Mouse (Mus musculus) limb, embryonic 15.5 days (tissue): ENCODE measurements at regions not wholly inside any gene's neighbourhood (a gene's known extent, or its start where the extent isn't known, plus 50 kb on each side); places are given as distances from the start of the nearest gene placed in this dataset.

Experiments used
- ATAC-seq: fragments of 200-750 bp; cut with Nextera tagmentation; 2 replicates; pipeline ENCODE4 v1.8.0; 2017; ENCODE audit warnings: low read depth, moderate TSS enrichment; ENCODE audit not compliant: insufficient number of reproducible peaks, low FRiP score, low TSS enrichment
- H3K27ac ChIP-seq: fragments of 300-500 bp; sonication (generic); 2 replicates; pipeline ENCODE4 v1.5.1; 2015; ENCODE audit warnings: moderate library complexity, mild to moderate bottlenecking, inconsistent platforms
- H3K27me3 ChIP-seq: fragments of 300-500 bp; sonication (generic); 2 replicates; pipeline ENCODE4 v1.6.1; 2015; ENCODE audit warnings: inconsistent platforms
- H3K36me3 ChIP-seq: fragments of 300-500 bp; sonication (generic); 2 replicates; pipeline ENCODE4 v1.6.1; 2015; ENCODE audit warnings: inconsistent platforms
- H3K4me1 ChIP-seq: fragments of 300-500 bp; sonication (generic); 2 replicates; pipeline ENCODE4 v1.6.1; 2015; ENCODE audit warnings: inconsistent platforms
- H3K4me2 ChIP-seq: fragments of 300-500 bp; sonication (generic); 2 replicates; pipeline ENCODE4 v1.6.1; 2015; ENCODE audit warnings: mild to moderate bottlenecking, inconsistent platforms
- H3K4me3 ChIP-seq: fragments of 300-500 bp; sonication (generic); 2 replicates; pipeline ENCODE4 v1.5.1; 2015; ENCODE audit warnings: mild to moderate bottlenecking, inconsistent platforms
- H3K9ac ChIP-seq: fragments of 300-500 bp; sonication (generic); 2 replicates; pipeline ENCODE4 v1.6.1; 2015; ENCODE audit warnings: inconsistent platforms
- H3K9me3 ChIP-seq: fragments of 300-500 bp; sonication (generic); 2 replicates; pipeline ENCODE4 v1.6.1; 2016; ENCODE audit warnings: inconsistent platforms
- WGBS: fragments of 180-500 bp; shearing (Covaris S2); methylation state at CpG from one replicate; pipeline ENCODE4 v1.1.7; 2015; 5-methylcytosine and 5-hydroxymethylcytosine counted together

DNA sequence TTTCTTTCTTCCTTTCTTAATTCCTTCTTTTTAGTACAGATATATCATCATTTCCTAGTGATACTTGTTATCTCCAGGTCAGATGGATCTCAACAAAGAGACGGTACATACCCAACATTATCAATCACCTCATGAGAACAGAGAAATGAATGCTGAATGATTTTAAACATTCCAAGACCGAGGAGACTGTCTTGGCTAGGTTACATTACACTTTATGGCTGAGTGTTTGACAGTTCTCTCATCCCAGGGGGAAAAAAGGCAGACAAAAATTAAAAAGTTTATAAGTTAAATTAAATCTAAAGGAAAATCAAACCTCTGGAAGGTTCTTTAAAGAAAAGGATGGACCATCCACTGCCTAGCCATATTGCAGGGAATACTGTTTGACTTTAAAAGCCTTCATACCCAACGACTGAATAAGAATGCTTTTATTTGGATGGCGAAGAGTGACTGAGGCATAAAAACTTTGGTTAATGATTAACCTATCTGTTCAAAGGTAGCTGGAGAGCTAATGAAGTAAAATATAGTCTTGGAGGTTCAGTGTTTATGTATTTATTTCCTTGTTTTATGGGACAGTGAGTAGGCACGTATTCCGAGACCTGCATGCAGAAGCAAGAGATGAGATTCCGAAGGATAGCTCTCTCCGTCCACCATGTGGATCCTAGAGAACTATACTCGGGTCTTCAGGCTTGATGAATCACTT is 88.4 kb upstream of the Cblb start:
- H3K4me2 ChIP-seq: no peak overlapping the region
- no peak overlapping the region for H3K4me3 ChIP-seq
- no peaks in the 10 kb centered on the region for H3K36me3 ChIP-seq
- ATAC-seq: no peak
- H3K4me1 ChIP-seq: no peaks in the 10 kb centered on the region
- no peak overlapping the region for H3K27ac ChIP-seq
- 85% methylated on average over 9 of the region's 9 CpGs for whole genome bisulfite sequencing
- H3K9ac ChIP-seq: no peak overlapping the region
- H3K9me3 ChIP-seq: no peaks in the 10 kb centered on the region
- no peaks in the 10 kb centered on the region for H3K27me3 ChIP-seq

DNA sequence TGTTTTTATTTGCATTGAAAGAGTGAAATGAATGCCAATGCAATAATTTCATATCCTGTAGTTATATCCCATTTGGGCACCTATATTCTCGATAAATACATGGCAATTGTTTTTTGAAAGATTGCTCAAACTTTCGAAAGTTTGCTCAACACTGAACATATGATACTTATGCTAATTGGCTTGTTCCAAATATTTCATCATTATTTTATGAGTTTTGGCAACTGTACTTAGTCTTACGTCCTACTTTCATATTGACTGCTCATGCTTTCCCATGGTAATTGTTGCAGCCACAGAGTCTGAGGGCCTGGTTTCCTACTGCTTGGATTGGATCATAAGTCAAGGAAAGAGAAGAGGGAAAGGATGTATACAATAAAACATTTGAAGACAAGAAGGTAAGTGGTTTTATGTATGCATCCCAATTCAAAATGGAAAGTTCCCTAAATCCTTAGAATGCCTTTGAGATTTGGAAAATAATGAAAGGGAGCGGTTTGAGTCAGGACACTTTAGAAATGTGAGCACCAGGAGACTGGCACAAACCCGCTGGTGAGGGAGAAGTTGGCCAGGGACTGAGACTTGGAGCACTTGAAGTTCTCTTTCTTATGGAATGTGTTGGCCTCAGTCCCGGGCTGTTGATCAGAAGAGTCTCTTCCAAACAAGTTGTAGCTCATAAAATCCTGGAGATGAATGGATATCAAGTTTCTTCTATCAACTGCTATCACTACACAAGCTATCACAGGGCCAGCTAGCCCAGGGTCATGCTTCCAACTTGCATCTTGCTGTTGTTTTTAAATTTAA is 63.8 kb upstream of the Cblb start:
- Histone ChIP-seq H3K27me3 (no peaks in the 10 kb centered on the region), H3K9ac (no peak overlapping the region), H3K4me3 (no peak overlapping the region), H3K36me3 (no peaks in the 10 kb centered on the region), H3K4me2 (no peak overlapping the region), H3K4me1 (no peaks in the 10 kb centered on the region), H3K27ac (no peak overlapping the region), H3K9me3 (no peaks in the 10 kb centered on the region)
- 64% methylated on average over 6 of the region's 6 CpGs for WGBS
- ATAC-seq: no peak
